Mouse (Mus musculus): ENCODE data around the gene Crip1. TPM values are rescaled to one million over a fixed set of nuclear protein-coding genes. Genes with fewer than 3 reads are reported as not detected.

The Crip1 gene
- polyA plus RNA-seq, 1 experiment from 2014 or later: 865 TPM

GRCm38 (mm10) chr12:113133861-113134403, 12.2 kb upstream of the Crip1 start:
- Histone ChIP-seq H3K4me3 (ENCODE audit: low read depth, low read length) (no peak overlapping the region), H3K4me2 (replicated peaks; ENCODE audit: low read depth) (no peak overlapping the region), H3K27me3 (ENCODE audit: control insufficient read depth, insufficient read depth, low read length) (no peaks in the 10 kb centered on the region), H3K27ac (replicated peaks) (no peak overlapping the region), H3K36me3 (ENCODE audit: control insufficient read depth, insufficient read depth, low read length) (peaks cover 51% of the 10 kb centered on the region), H3K9ac (ENCODE audit: low read length) (no peak overlapping the region), H3K9me3 (ENCODE audit: control insufficient read depth, low read length) (no peaks in the 10 kb centered on the region), H3K4me1 (replicated peaks; ENCODE audit: control insufficient read depth, insufficient read depth) (peaks cover 3% of the 10 kb centered on the region; the same call in 1 of the 2 replicates)
- DNase-seq (ENCODE audit: low spot score) (peak; percentile 58), ATAC-seq (ENCODE audit: low FRiP score, low TSS enrichment) (no peak; the same call in 1 of the 2 replicates)
- TF ChIP-seq EP300 (optimal IDR thresholded peaks at IDR 0.05): no peak
- 66% methylated on average over 5 of the region's 5 CpGs for WGBS

- no peak for DNase-seq (ENCODE audit: low spot score)
- no peak overlapping the region for H3K27ac ChIP-seq (replicated peaks)
- peaks cover 45% of the 10 kb centered on the region for H3K36me3 ChIP-seq (ENCODE audit: control insufficient read depth, insufficient read depth, low read length)
- no peak overlapping the region for H3K4me2 ChIP-seq (replicated peaks; ENCODE audit: low read depth)
- ATAC-seq (ENCODE audit: low FRiP score, low TSS enrichment): no peak
- no peaks in the 10 kb centered on the region for H3K9me3 ChIP-seq (ENCODE audit: control insufficient read depth, low read length)
- no peaks in the 10 kb centered on the region for H3K27me3 ChIP-seq (ENCODE audit: control insufficient read depth, insufficient read depth, low read length)
- no peak overlapping the region for H3K9ac ChIP-seq (ENCODE audit: low read length)
- H3K4me1 ChIP-seq (replicated peaks; ENCODE audit: control insufficient read depth, insufficient read depth): peaks cover 3% of the 10 kb centered on the region; the same call in 1 of the 2 replicates
- WGBS: 84% methylated on average over 4 of the region's 4 CpGs
- H3K4me3 ChIP-seq (ENCODE audit: low read depth, low read length): no peak overlapping the region
- no peak for TF ChIP-seq CTCF (IDR thresholded peaks at IDR 0.05; ENCODE audit: low read depth)
- no peak for TF ChIP-seq EP300 (optimal IDR thresholded peaks at IDR 0.05)
Measured at GRCm38 (mm10) chr12:113134502-113134901, 11.6 kb upstream of the Crip1 start.

- Histone ChIP-seq H3K9ac (ENCODE audit: low read length) (no peak overlapping the region), H3K4me2 (replicated peaks; ENCODE audit: low read depth) (no peak overlapping the region), H3K27me3 (ENCODE audit: control insufficient read depth, insufficient read depth, low read length) (no peaks in the 10 kb centered on the region), H3K4me3 (ENCODE audit: low read depth, low read length) (no peak overlapping the region), H3K9me3 (ENCODE audit: control insufficient read depth, low read length) (no peaks in the 10 kb centered on the region), H3K27ac (replicated peaks) (no peak overlapping the region), H3K36me3 (ENCODE audit: control insufficient read depth, insufficient read depth, low read length) (peaks cover 38% of the 10 kb centered on the region), H3K4me1 (replicated peaks; ENCODE audit: control insufficient read depth, insufficient read depth) (peaks cover 6% of the 10 kb centered on the region; the same call in 1 of the 2 replicates)
- 91% methylated on average over 7 of the region's 7 CpGs for WGBS
- no peak for TF ChIP-seq EP300 (optimal IDR thresholded peaks at IDR 0.05)
- no peak for TF ChIP-seq CTCF (IDR thresholded peaks at IDR 0.05; ENCODE audit: low read depth)
- DNase-seq (ENCODE audit: low spot score) (no peak), ATAC-seq (ENCODE audit: low FRiP score, low TSS enrichment) (no peak)
Measured at GRCm38 (mm10) chr12:113135401-113135800, 10.7 kb upstream of the Crip1 start.

DNA sequence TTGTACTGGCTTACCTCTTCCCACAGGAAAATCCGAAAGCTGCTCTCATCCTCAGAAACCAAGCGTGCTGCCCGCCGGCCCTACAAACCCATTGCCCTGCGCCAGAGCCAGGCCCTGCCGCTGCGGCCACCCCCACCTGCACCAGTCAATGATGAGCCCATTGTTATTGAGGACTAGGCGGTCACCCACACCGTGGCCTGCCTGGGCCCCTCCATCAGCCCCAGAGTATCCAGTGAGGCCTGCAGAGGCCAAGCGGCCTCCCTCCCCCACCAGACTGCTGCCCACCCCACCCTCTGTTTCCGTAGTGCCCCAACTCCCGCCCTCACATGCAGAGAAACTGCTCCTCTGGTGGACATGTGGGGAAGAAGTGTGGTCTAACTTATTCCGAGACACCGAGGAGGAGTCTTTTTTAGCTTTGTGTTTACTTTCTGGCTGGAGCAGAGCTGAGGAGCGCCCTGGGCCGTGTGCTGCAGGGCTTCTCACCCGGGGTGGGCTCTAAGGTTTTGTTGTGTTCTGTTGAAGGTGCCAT, 9.6 kb upstream of the Crip1 start:
- H3K36me3 ChIP-seq (ENCODE audit: control insufficient read depth, insufficient read depth, low read length): peaks cover 29% of the 10 kb centered on the region
- no peak for ATAC-seq (ENCODE audit: low FRiP score, low TSS enrichment)
- WGBS: 70% methylated on average over 17 of the region's 17 CpGs
- no peak overlapping the region for H3K9ac ChIP-seq (ENCODE audit: low read length)
- no peak overlapping the region for H3K4me2 ChIP-seq (replicated peaks; ENCODE audit: low read depth)
- no peak overlapping the region for H3K27ac ChIP-seq (replicated peaks)
- no peak for DNase-seq (ENCODE audit: low spot score)
- no peaks in the 10 kb centered on the region for H3K27me3 ChIP-seq (ENCODE audit: control insufficient read depth, insufficient read depth, low read length)
- no peaks in the 10 kb centered on the region for H3K9me3 ChIP-seq (ENCODE audit: control insufficient read depth, low read length)
- H3K4me1 ChIP-seq (replicated peaks; ENCODE audit: control insufficient read depth, insufficient read depth): peaks cover 6% of the 10 kb centered on the region; the same call in 1 of the 2 replicates
- TF ChIP-seq CTCF (IDR thresholded peaks at IDR 0.05; ENCODE audit: low read depth) (peak; percentile 36), EP300 (optimal IDR thresholded peaks at IDR 0.05) (no peak)
- H3K4me3 ChIP-seq (ENCODE audit: low read depth, low read length): no peak overlapping the region

DNA sequence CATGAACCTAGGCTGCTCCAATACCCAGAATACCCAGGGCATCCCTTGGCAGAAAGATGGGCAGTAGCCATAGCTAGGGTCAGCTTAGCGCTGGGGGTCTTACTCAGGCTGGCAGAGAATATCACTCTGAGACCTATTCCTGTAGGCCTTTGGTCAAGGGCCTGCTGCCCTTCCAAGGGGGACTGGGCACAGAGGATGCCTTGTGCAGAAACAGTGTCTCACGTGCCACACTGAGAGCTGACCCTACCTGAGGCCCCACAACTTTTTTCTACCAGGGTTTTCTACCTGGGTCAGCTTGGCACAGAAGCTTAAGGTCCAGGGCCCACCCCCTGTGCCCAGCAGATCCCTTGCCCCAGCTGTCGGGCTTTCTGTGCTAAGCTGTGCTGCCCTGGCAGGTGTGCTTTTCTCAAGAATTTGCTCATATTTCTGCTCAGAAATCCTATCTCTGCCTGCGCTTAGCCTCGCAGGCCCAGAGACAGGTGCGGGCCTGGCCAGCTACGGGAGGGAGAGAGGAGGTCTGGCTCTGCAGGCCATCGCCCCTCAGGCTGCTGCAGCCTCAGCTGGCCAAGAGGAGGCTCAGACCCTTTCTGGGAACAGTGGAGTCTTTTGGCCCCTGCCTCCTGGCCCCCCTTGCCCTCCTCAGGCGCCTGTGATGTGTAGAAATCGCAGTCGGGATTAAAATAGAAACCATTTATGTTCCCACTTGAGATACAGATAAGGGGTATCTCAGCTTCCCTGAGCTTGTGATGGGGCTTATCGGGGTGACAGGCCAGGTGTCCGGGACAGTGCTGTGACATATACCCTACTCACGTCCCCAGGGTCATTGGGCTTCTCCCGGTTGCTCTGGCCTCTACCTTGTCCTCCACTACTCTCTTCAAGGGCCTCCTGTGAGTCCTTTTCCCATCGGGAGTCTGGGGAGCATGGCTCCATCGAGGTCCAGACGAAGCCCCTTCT, 8.6 kb upstream of the Crip1 start:
- no peak for ATAC-seq (ENCODE audit: low FRiP score, low TSS enrichment)
- no peak for TF ChIP-seq EP300 (optimal IDR thresholded peaks at IDR 0.05)
- no peak for TF ChIP-seq CTCF (IDR thresholded peaks at IDR 0.05; ENCODE audit: low read depth)

More for the DNA sequence above, 8.6 kb upstream of the Crip1 start:
- H3K4me1 ChIP-seq (replicated peaks; ENCODE audit: control insufficient read depth, insufficient read depth): peaks cover 6% of the 10 kb centered on the region; the same call in 1 of the 2 replicates
- 87% methylated on average over 18 of the region's 18 CpGs for WGBS
- H3K27ac ChIP-seq (replicated peaks): no peak overlapping the region
- H3K4me2 ChIP-seq (replicated peaks; ENCODE audit: low read depth): no peak overlapping the region
- H3K36me3 ChIP-seq (ENCODE audit: control insufficient read depth, insufficient read depth, low read length): peaks cover 25% of the 10 kb centered on the region
- H3K9ac ChIP-seq (ENCODE audit: low read length): no peak overlapping the region
- no peak overlapping the region for H3K4me3 ChIP-seq (ENCODE audit: low read depth, low read length)
- DNase-seq (ENCODE audit: low spot score): no peak
- no peaks in the 10 kb centered on the region for H3K27me3 ChIP-seq (ENCODE audit: control insufficient read depth, insufficient read depth, low read length)
- no peaks in the 10 kb centered on the region for H3K9me3 ChIP-seq (ENCODE audit: control insufficient read depth, low read length)

All from stomach, postnatal 0 days (tissue).